Mouse (Mus musculus) macrophage (primary cell): ENCODE results near the gene Ptprm. TPM values are rescaled to one million over a fixed set of nuclear protein-coding genes. Genes with fewer than 3 reads are reported as not detected.

Experiments used
- H3K27ac ChIP-seq: fragments of 350-480 bp; formaldehyde crosslinking; 2 replicates; pipeline ENCODE4 v1.9.0; 2021
- H3K36me3 ChIP-seq: fragments of 350-480 bp; formaldehyde crosslinking; 2 replicates; pipeline ENCODE4 v1.9.0; 2021; ENCODE audit errors: inconsistent target
- H3K4me3 ChIP-seq: fragments of 350-480 bp; formaldehyde crosslinking; 2 replicates; pipeline ENCODE4 v1.9.0; 2021; ENCODE audit errors: inconsistent target
- H3K79me2 ChIP-seq: fragments of 350-480 bp; formaldehyde crosslinking; 2 replicates; pipeline ENCODE4 v1.9.0; 2021; ENCODE audit errors: inconsistent target
- WGBS: methylation state at CpG from one replicate; pipeline ENCODE4 v1.1.7; 2026; ENCODE audit warnings: inconsistent platforms; ENCODE audit not compliant: missing documents; 5-methylcytosine and 5-hydroxymethylcytosine counted together
- polyA plus RNA-seq: library from polyadenylated mRNA; stranded (reverse); fragments of 250-400 nt; gene quantifications from 3 replicates; pipeline ENCODE4 v1.2.4, GENCODE M21; 2018; ENCODE audit warnings: inconsistent platforms

The Ptprm gene
- polyA plus RNA-seq, 1 experiment from 2014 or later, result 2.2 TPM

DNA sequence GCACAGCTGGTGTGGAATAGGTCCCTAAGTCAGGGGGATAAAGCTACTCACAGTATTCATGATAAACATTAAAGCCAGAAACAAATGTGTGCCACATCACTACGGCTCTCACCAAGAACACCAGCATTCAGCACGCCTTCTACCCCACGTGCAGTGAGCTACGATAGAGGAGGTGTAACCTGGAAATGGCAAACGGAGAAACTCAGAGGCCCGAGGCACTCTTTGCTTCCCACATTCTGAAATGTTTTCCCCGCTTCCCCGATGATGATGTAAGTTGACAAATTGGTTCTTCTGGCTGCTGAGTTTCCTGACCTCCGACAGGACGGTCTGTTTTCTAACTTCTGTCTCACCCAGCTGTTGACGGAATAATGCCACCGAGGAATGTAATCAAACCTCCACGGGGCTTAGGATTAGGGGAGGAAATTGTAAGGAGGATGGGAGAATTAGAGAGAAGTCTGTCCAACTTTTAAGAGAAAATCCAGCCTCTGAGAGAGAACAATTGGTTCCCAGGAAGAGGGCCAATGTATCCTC, 72.6 kb downstream of the Ptprm start:
- Histone ChIP-seq H3K4me3 (no peak overlapping the region), H3K27ac (no peak overlapping the region), H3K36me3 (no peaks in the 10 kb centered on the region), H3K79me2 (no peaks in the 10 kb centered on the region)
- whole genome bisulfite sequencing, result 88% methylated on average over 11 of the region's 13 CpGs

GRCm38 (mm10) chr17:67277124-67277910, 76.9 kb downstream of the Ptprm start:
- no peaks in the 10 kb centered on the region for H3K79me2 ChIP-seq
- H3K36me3 ChIP-seq, result no peaks in the 10 kb centered on the region
- no peak overlapping the region for H3K4me3 ChIP-seq
- 90% methylated on average over 13 of the region's 13 CpGs for WGBS
- H3K27ac ChIP-seq, result no peak overlapping the region

- WGBS, result 26% methylated on average over 21 of the region's 21 CpGs
- Histone ChIP-seq H3K27ac (no peak overlapping the region), H3K4me3 (no peak overlapping the region), H3K36me3 (no peaks in the 10 kb centered on the region), H3K79me2 (no peaks in the 10 kb centered on the region)
Measured at GRCm38 (mm10) chr17:67274531-67275094, 79.6 kb downstream of the Ptprm start.

- Histone ChIP-seq H3K4me3 (no peak overlapping the region), H3K27ac (no peak overlapping the region), H3K79me2 (no peaks in the 10 kb centered on the region), H3K36me3 (no peaks in the 10 kb centered on the region)
Measured at GRCm38 (mm10) chr17:67272928-67273327, 81.3 kb downstream of the Ptprm start.

DNA sequence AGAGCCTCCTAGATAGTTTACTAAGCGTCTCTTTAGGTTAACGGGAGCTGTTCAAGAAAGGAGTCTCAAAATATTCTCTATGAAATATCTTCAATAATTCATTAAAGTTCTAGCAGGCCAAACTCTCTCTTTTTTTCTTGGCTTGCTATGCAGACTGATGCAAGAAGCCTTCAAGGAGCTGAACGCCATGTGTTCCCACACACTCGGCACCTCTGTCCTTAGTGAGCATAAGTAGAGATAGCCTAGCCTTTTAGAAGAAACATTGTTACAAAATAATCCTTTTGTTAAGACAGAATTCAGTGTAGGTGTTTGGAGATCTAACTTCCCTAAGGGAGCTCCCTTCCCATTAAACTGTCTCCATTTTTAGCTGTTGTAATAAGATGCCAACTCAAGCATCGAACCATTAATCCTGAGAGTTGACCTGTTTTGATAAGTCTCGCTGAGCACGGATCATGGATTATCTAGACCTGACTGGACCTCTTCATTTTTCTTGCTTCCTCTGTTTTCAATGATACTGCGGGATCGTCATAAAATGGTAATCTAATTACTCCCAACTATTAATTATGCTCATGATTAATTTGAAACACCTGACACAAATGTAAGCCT, 85.7 kb downstream of the Ptprm start:
- Histone ChIP-seq H3K36me3 (no peaks in the 10 kb centered on the region), H3K27ac (no peak overlapping the region), H3K79me2 (no peaks in the 10 kb centered on the region), H3K4me3 (no peak overlapping the region)
- 97% methylated on average over 9 of the region's 9 CpGs for WGBS

GRCm38 (mm10) chr17:67266270-67266669, 88.0 kb downstream of the Ptprm start:
- Histone ChIP-seq H3K36me3 (no peaks in the 10 kb centered on the region), H3K27ac (no peak overlapping the region), H3K4me3 (no peak overlapping the region), H3K79me2 (no peaks in the 10 kb centered on the region)
- 64% methylated on average over 6 of the region's 6 CpGs for whole genome bisulfite sequencing

DNA sequence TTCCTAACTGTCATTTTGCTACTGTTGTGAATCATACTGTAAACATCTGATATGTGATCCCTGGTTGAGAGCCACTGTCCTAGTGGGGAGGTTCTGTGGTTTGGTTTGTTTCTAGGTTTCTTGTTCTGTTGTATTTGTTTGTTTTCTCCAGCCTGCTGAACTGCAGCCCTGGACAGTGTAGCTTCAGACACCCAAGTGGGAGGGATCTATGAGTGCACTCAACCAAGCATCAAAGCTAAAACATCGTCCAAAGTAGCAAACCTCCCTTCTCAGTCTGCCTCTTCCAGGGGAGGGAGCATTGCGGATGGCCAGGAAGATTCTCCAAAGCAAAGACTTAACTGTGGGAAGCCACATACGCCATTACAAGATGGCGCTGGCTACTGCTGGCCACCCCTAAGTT, 88.7 kb downstream of the Ptprm start:
- 93% methylated on average over 4 of the region's 4 CpGs for WGBS

DNA sequence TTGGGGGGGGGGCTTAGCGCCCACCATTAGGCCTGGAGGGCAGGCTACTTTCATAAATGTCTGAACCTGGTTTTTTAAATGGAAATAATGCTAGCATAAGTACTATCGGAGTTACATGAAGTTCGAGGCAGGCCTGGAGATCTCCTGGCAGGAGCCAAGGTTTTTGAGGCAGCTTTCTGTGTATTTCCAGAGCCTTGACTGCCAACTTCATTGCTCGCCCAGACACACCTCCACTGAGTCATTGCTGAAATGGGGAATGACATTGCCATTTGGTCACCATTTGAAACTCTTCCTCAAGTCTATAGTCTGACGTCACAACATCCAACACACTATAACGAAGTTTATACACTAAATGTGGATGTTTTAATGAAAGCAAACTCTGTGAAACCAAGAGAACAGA, 89.5 kb downstream of the Ptprm start:
- Histone ChIP-seq H3K27ac (no peak overlapping the region), H3K36me3 (no peaks in the 10 kb centered on the region), H3K79me2 (no peaks in the 10 kb centered on the region), H3K4me3 (no peak overlapping the region)
- 94% methylated on average over 6 of the region's 6 CpGs for WGBS

More for the DNA sequence above, 88.7 kb downstream of the Ptprm start:
- Histone ChIP-seq H3K27ac (no peak overlapping the region), H3K36me3 (no peaks in the 10 kb centered on the region), H3K79me2 (no peaks in the 10 kb centered on the region), H3K4me3 (no peak overlapping the region)

- no peak overlapping the region for H3K27ac ChIP-seq
- no peaks in the 10 kb centered on the region for H3K36me3 ChIP-seq
- H3K4me3 ChIP-seq, result no peak overlapping the region
- H3K79me2 ChIP-seq, result no peaks in the 10 kb centered on the region
- 50% methylated on average over 1 of the region's 1 CpGs for WGBS
Measured at GRCm38 (mm10) chr17:67263024-67263423, 91.2 kb downstream of the Ptprm start.

GRCm38 (mm10) chr17:67260016-67260415, 94.2 kb downstream of the Ptprm start:
- WGBS, result 49% methylated on average over 4 of the region's 4 CpGs
- no peaks in the 10 kb centered on the region for H3K36me3 ChIP-seq

DNA sequence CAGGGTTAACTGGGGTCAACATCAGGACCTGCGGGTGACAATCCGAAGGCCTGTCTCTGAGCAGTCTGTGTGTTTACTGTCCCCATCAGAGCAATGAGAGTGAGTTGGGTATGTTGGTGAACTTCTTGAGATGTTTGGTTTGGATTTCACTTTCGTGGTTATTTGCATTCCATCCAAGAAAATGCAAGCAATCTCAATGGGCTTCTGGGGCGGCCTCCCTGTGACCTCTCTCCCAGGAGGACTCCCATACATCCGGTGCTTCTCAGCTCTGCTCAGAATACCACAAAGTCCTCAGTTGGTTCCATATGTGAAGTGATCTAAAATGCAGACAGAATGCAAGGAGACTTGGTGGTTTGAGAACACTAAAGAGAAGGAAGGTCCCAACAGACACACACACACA, 96.5 kb downstream of the Ptprm start:
- Histone ChIP-seq H3K27ac (no peak overlapping the region), H3K4me3 (no peak overlapping the region), H3K79me2 (no peaks in the 10 kb centered on the region), H3K36me3 (no peaks in the 10 kb centered on the region)
- 96% methylated on average over 5 of the region's 5 CpGs for WGBS

More at GRCm38 (mm10) chr17:67260016-67260415, 94.2 kb downstream of the Ptprm start:
- Histone ChIP-seq H3K27ac (no peak overlapping the region), H3K4me3 (no peak overlapping the region), H3K79me2 (no peaks in the 10 kb centered on the region)

- Histone ChIP-seq H3K27ac (no peak overlapping the region), H3K36me3 (no peaks in the 10 kb centered on the region), H3K4me3 (no peak overlapping the region), H3K79me2 (no peaks in the 10 kb centered on the region)
- WGBS, result 91% methylated on average over 5 of the region's 6 CpGs
Measured at GRCm38 (mm10) chr17:67256171-67256570, 98.1 kb downstream of the Ptprm start.

GRCm38 (mm10) chr17:67253445-67253844, 100.8 kb downstream of the Ptprm start:
- Histone ChIP-seq H3K27ac (no peak overlapping the region), H3K4me3 (no peak overlapping the region), H3K79me2 (no peaks in the 10 kb centered on the region), H3K36me3 (no peaks in the 10 kb centered on the region)
- WGBS, result 93% methylated on average over 4 of the region's 4 CpGs

DNA sequence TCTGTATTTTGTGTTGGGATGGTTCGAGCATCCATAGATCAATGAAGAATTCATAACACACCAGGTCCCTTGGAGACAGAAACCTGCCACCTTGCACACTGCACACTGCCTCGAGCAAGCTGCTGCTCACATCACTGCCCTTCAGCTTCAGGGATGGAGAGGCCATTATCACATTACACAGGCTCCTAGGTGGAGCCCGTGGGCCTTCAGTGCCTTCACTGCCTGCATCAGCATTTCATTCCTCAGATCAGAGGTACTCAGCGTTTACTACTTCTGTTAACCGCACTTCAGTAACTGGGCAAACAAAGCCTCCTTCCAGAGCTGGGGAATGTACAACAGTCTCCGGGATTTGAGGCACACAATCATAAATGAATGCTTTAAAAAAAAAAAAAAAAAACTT, 101.3 kb downstream of the Ptprm start:
- H3K79me2 ChIP-seq, result no peaks in the 10 kb centered on the region
- no peak overlapping the region for H3K27ac ChIP-seq
- no peak overlapping the region for H3K4me3 ChIP-seq
- H3K36me3 ChIP-seq, result no peaks in the 10 kb centered on the region
- 87% methylated on average over 6 of the region's 6 CpGs for WGBS

GRCm38 (mm10) chr17:67245273-67245875, 108.9 kb downstream of the Ptprm start:
- Histone ChIP-seq H3K27ac (no peak overlapping the region), H3K79me2 (no peaks in the 10 kb centered on the region), H3K4me3 (no peak overlapping the region), H3K36me3 (no peaks in the 10 kb centered on the region)
- WGBS, result 89% methylated on average over 4 of the region's 4 CpGs
